Mouse (Mus musculus) liver, adult 10 weeks (tissue): ENCODE data around the gene Olfr1315-ps1. TPM values are rescaled to one million over a fixed set of nuclear protein-coding genes. Genes with fewer than 3 reads are reported as not detected.

Experiments
- polyA plus RNA-seq: library from polyadenylated mRNA; stranded (reverse); fragments of 350-450 nt; fragmentation: Illumina TruSeq; extraction: RNeasy Lipid Tissue Mini Kit (QIAGEN cat#74804); gene quantifications from one replicate; pipeline ENCODE4 v1.2.3, GENCODE M21; 2014; ENCODE audit warnings: low read depth, low replicate concordance

Olfr1315-ps1 gene
- not detected for polyA plus RNA-seq

GRCm38 (mm10) chr2:112115340-112115739 is at the start of gene Olfr1315-ps1:
TSS of gene Olfr1315-ps1 (minus strand) at chr2:112115440.

DNA sequence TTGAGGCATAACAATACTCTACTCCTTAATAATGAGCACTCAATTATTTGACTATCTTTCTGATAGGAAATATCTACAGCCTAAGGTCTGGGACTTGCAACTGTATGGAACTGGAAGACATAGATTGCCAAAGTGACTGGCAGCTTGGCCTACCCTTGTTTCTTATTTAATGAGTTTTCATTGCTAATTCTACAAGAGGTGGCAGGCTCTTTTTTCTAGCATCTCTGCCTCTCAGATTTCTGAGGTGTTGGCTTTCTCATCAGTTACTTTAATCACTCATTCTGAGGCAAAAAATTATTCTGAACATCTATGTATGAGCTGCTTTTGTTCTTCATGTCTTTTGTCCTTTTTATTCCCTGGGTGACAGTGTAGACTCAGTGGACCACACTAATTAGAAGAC is 38.7 kb upstream of the Olfr1315-ps1 start, which contains the start of gene Olfr1318:
TSS of gene Olfr1318 (plus strand) at position 301 of the 400 bp plus-strand sequence.

DNA sequence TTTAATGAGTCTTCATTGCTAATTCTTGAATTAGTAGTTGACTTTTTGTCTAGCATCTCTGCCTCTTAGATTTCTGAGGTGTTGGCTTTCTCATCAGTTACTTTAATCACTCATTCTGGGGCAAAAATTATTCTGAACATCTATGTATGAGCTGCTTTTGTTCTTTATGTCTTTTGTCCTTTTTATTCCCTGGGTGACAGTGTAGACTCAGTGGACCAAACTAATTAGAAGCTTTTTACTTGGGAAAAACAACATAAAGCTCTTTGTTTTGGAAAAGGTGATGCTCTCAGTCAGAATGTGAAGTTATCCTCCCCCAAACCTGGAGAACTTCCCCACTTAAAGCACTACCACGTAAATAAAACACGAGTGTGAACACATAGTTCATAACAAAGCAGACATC is 24.8 kb upstream of the Olfr1315-ps1 start, which contains the start of gene Olfr1317:
TSS of gene Olfr1317 (plus strand) at position 301 of the 400 bp plus-strand sequence.

GRCm38 (mm10) chr2:112134877-112135276 is 19.6 kb upstream of the Olfr1315-ps1 start, which contains the start of gene Olfr1316:
TSS of gene Olfr1316 (minus strand) at chr2:112134977.

DNA sequence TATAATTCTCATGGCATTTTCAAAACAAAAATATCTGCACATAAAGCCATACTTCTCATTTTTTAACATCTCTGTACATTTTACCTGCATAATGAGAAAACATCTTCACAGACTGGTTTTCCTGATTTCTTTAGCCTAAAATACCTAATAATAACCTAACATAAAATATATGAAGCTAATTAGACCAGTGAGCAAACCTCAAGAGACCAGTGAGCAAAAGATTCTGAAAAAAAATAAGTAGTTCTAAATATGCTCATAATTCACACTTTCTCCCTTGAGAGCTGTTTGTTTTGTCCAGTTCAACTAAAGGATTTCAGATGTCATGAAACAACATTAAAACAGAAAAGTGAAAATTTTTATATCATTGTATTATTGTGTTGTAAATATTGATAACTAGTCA is 18.6 kb downstream of the Olfr1315-ps1 start, which contains the start of gene Olfr1314:
TSS of gene Olfr1314 (minus strand) at position 101 of the 400 bp plus-strand sequence.

GRCm38 (mm10) chr2:112077743-112078142 is 37.5 kb downstream of the Olfr1315-ps1 start, which contains the start of gene Olfr1313:
TSS of gene Olfr1313 (minus strand) at chr2:112077843.

Other genes starting within 250 kb of the Olfr1315-ps1 start
- gene Olfr1305, start 238.3 kb downstream of the Olfr1315-ps1 start, polyA plus RNA-seq: not detected
- not detected for gene Olfr1306, start 199.2 kb downstream of the Olfr1315-ps1 start, polyA plus RNA-seq
- gene Olfr1307, start 166.0 kb downstream of the Olfr1315-ps1 start, polyA plus RNA-seq: not detected
- not detected for gene Olfr1308, start 150.5 kb downstream of the Olfr1315-ps1 start, polyA plus RNA-seq
- not detected for gene Olfr1309, start 125.2 kb downstream of the Olfr1315-ps1 start, polyA plus RNA-seq
- gene Olfr1310, start 102.7 kb downstream of the Olfr1315-ps1 start, polyA plus RNA-seq: not detected
- gene Olfr1311, start 91.0 kb downstream of the Olfr1315-ps1 start, polyA plus RNA-seq: not detected
- not detected for gene Olfr1312, start 65.2 kb downstream of the Olfr1315-ps1 start, polyA plus RNA-seq
- gene Olfr1313, start 37.6 kb downstream of the Olfr1315-ps1 start, polyA plus RNA-seq: not detected
- gene Olfr1314, start 18.7 kb downstream of the Olfr1315-ps1 start, polyA plus RNA-seq: not detected
- gene Olfr1316, start 19.5 kb upstream of the Olfr1315-ps1 start, polyA plus RNA-seq: not detected
- gene Olfr1317, start 24.9 kb upstream of the Olfr1315-ps1 start, polyA plus RNA-seq: not detected
- not detected for gene Olfr1318, start 38.8 kb upstream of the Olfr1315-ps1 start, polyA plus RNA-seq
- gene Lpcat4, start 124.0 kb upstream of the Olfr1315-ps1 start, polyA plus RNA-seq: not detected
- not detected for gene Nutm1, start 143.9 kb upstream of the Olfr1315-ps1 start, polyA plus RNA-seq
- 25.4 TPM for gene Nop10, start 146.5 kb upstream of the Olfr1315-ps1 start, polyA plus RNA-seq
- gene Slc12a6, start 150.4 kb upstream of the Olfr1315-ps1 start, polyA plus RNA-seq: 10.0 TPM
- gene Gm21985, start 150.9 kb upstream of the Olfr1315-ps1 start, polyA plus RNA-seq: 0.08 TPM